Mouse (Mus musculus) ES-Bruce4 (cell line): Measurements from ENCODE around the gene Ifitm6. TPM values are rescaled to one million over a fixed set of nuclear protein-coding genes. Genes with fewer than 3 reads are reported as not detected.
"Not testable (repeated sequence)": the region's sequence is repeated elsewhere in the genome, so short reads cannot be mapped to it uniquely, and the experiment has no call there.

Experiments used
- H3K27ac ChIP-seq: 2 replicates; pipeline ENCODE4 v1.5.1; 2012; ENCODE audit warnings: low read length, inconsistent platforms; ENCODE audit not compliant: insufficient read depth
- H3K27me3 ChIP-seq: 2 replicates; pipeline ENCODE4 v1.6.1; 2012; ENCODE audit warnings: mild to moderate bottlenecking, low read length, inconsistent platforms; ENCODE audit not compliant: control insufficient read depth, poor library complexity, insufficient read depth, severe bottlenecking
- H3K36me3 ChIP-seq: 2 replicates; pipeline ENCODE4 v1.6.1; 2012; ENCODE audit warnings: inconsistent platforms, mild to moderate bottlenecking, low read length, moderate library complexity; ENCODE audit not compliant: control insufficient read depth, poor library complexity, insufficient read depth, severe bottlenecking
- H3K4me1 ChIP-seq: one replicate; pipeline ENCODE4 v1.8.1; 2011; ENCODE audit warnings: low read length; ENCODE audit not compliant: control insufficient read depth, insufficient read depth
- H3K4me3 ChIP-seq: 2 replicates; pipeline ENCODE4 v1.5.1; 2011; ENCODE audit warnings: low read depth, mild to moderate bottlenecking, low read length
- H3K9ac ChIP-seq: 2 replicates; pipeline ENCODE4 v1.6.1; 2012; ENCODE audit warnings: low read depth, mild to moderate bottlenecking, inconsistent platforms; ENCODE audit not compliant: poor library complexity, severe bottlenecking
- H3K9me3 ChIP-seq: replicated peaks from 2 replicates; pipeline ENCODE4 v1.6.1; 2012; ENCODE audit warnings: mild to moderate bottlenecking, low read length, inconsistent platforms; ENCODE audit not compliant: control insufficient read depth, poor library complexity, insufficient read depth, severe bottlenecking
- CTCF ChIP-seq: IDR thresholded peaks from one replicate; pipeline ENCODE4 v1.8.1; 2011; ENCODE audit warnings: low read depth, low read length
- EP300 ChIP-seq: IDR thresholded peaks from 2 replicates; pipeline ENCODE4 v1.6.1; 2011; ENCODE audit warnings: low read depth, low read length; ENCODE audit not compliant: insufficient read depth
- POLR2A ChIP-seq: IDR thresholded peaks from one replicate; pipeline ENCODE4 v1.8.1; 2011; ENCODE audit warnings: low read length; ENCODE audit not compliant: insufficient read depth
- polyA plus RNA-seq: library from polyadenylated mRNA; stranded (reverse); fragments of >200 nt; gene quantifications from 2 replicates; pipeline ENCODE4 v1.2.4, GENCODE M21; 2011; ENCODE audit warnings: low read depth; ENCODE audit not compliant: missing spikeins, insufficient read depth, insufficient read length

Gene Ifitm6
- not detected in 2 replicates for polyA plus RNA-seq

DNA sequence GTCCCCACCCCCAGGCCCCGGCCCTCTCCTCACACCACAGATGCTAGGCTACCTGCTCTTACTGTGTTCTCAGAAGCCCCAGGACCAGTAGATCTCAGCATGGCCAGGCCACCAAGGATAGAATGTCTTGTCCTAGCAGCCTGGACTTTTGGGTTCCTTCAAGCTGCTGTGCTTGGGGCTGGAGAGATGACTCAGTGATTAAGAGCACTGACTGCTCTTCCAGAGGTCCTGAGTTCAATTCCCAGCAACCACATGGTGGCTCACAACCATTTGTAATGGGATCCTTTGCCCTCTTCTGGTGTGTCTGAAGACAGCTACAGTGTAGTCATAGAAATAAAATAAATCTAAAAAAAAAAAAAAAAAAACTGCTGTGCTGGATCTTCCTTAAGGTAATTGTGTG is at the start of gene Ifitm6:
Gene Ifitm6 (minus strand): TSS at position 101 of the 400 bp plus-strand sequence.
- not testable (repeated sequence) for H3K9me3 ChIP-seq, H3K36me3 ChIP-seq, H3K9ac ChIP-seq, H3K4me1 ChIP-seq, H3K27ac ChIP-seq, H3K27me3 ChIP-seq, H3K4me3 ChIP-seq

DNA sequence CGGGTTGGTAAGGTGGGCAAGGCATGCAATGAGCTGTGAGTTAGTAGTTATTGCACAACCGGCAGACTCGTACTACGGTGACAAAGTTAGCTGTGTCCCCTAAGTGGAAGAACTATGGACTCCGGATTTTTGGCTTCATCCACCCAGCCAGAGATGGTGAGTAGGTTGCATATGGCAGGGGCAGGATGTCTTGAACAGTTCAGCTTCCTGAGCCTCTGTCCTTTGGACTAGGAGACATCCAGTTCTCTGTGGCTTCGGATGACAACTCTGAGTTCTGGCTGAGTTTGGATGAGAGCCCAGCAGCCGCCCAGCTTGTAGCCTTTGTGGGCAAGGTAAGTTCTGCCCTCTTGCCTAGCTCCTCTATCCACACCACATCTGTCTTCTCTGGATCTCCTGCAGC is 46.9 kb upstream of the Ifitm6 start:
- no peak for TF ChIP-seq CTCF
- TF ChIP-seq POLR2A = no peak
- TF ChIP-seq EP300 = no peak
- H3K9me3 ChIP-seq = no peaks in the 10 kb centered on the region
- no peaks in the 10 kb centered on the region for H3K27me3 ChIP-seq
- peaks cover 15% of the 10 kb centered on the region for H3K36me3 ChIP-seq
- H3K4me3 ChIP-seq = no peak overlapping the region
- H3K27ac ChIP-seq = no peak overlapping the region
- H3K9ac ChIP-seq = no peak overlapping the region
- H3K4me1 ChIP-seq = peaks cover 10% of the 10 kb centered on the region

- peaks cover 10% of the 10 kb centered on the region for H3K4me1 ChIP-seq
- H3K9ac ChIP-seq = no peak overlapping the region
- H3K36me3 ChIP-seq = peaks cover 15% of the 10 kb centered on the region
- TF ChIP-seq EP300 = peak; percentile 83; the same call in 1 of the 2 replicates
- TF ChIP-seq CTCF = no peak
- no peak for TF ChIP-seq POLR2A
- H3K4me3 ChIP-seq = no peak overlapping the region
- H3K27me3 ChIP-seq = no peaks in the 10 kb centered on the region
- no peaks in the 10 kb centered on the region for H3K9me3 ChIP-seq
- H3K27ac ChIP-seq = peak overlapping the region; percentile 2; the same call in 1 of the 2 replicates
These were observed 46.5 kb upstream of the Ifitm6 start for GRCm38 (mm10) chr7:141064175-141064574.

DNA sequence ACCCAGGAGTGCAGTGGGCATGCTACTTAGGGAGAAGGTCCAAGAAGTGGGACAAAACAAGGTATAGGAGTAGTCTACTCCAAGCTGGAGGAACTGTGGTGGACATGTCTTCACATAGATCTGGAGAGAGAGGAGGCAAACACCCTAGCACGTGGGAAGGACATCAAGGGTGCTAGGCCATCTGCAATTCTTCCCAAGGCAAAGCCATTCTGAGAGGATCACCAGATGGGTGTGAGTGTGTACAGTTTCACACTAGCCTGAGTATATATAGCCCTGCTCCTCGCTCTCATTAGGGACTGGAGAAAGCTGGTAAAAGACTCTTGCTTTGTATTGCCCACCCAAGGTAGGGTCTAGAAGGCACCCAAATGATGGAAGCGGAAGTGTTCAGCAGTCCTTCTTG is 45.6 kb upstream of the Ifitm6 start:
- H3K9me3 ChIP-seq = no peaks in the 10 kb centered on the region
- peaks cover 15% of the 10 kb centered on the region for H3K36me3 ChIP-seq
- H3K4me1 ChIP-seq = peaks cover 10% of the 10 kb centered on the region
- H3K4me3 ChIP-seq = no peak overlapping the region
- H3K27ac ChIP-seq = no peak overlapping the region
- TF ChIP-seq CTCF (no peak), POLR2A (no peak), EP300 (no peak)
- no peaks in the 10 kb centered on the region for H3K27me3 ChIP-seq
- H3K9ac ChIP-seq = no peak overlapping the region

DNA sequence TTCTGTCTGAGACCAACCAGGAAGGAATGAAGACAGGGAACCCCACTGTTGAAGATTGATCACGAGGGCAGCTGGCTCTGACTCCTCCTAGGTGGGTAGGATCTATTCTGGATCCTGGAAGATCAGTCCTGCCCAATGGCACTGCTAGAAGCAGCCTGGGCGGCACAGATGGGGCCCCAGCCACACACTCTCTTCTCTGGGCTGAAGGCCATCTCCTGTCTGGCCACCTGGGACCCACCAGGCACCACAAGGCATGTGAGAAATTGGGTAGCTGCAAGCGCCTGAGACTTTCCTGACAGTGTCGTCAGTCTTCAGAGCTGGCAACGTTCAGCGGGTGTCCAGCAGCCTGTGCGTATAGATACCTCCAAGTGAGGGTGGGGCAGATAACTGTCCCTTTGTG is 44.8 kb upstream of the Ifitm6 start:
- no peak overlapping the region for H3K9ac ChIP-seq
- H3K27ac ChIP-seq = no peak overlapping the region
- peaks cover 10% of the 10 kb centered on the region for H3K4me1 ChIP-seq
- peaks cover 10% of the 10 kb centered on the region for H3K36me3 ChIP-seq
- H3K4me3 ChIP-seq = no peak overlapping the region
- no peaks in the 10 kb centered on the region for H3K9me3 ChIP-seq
- TF ChIP-seq CTCF = no peak
- TF ChIP-seq EP300 = no peak
- no peak for TF ChIP-seq POLR2A
- H3K27me3 ChIP-seq = no peaks in the 10 kb centered on the region

- H3K9ac ChIP-seq = peak overlapping the region; percentile 70
- no peaks in the 10 kb centered on the region for H3K27me3 ChIP-seq
- no peak overlapping the region for H3K27ac ChIP-seq
- no peaks in the 10 kb centered on the region for H3K9me3 ChIP-seq
- H3K4me3 ChIP-seq = peak overlapping the region; percentile 64
- no peak for TF ChIP-seq POLR2A
- no peak for TF ChIP-seq EP300
- TF ChIP-seq CTCF = no peak
- H3K4me1 ChIP-seq = peaks cover 11% of the 10 kb centered on the region
- H3K36me3 ChIP-seq = peaks cover 10% of the 10 kb centered on the region
These were observed 43.6 kb upstream of the Ifitm6 start for GRCm38 (mm10) chr7:141061269-141061692.
